Mouse (Mus musculus) kidney, embryonic 14.5 days (tissue): ENCODE results near the gene Rpa2. TPM values are rescaled to one million over a fixed set of nuclear protein-coding genes. Genes with fewer than 3 reads are reported as not detected.
"Not testable (repeated sequence)": the region's sequence is repeated elsewhere in the genome, so short reads cannot be mapped to it uniquely, and the experiment has no call there.

Experiments used
- ATAC-seq: fragments of 200-750 bp; cut with Nextera tagmentation; 2 replicates; pipeline ENCODE4 v1.8.0; 2017; ENCODE audit warnings: moderate number of reproducible peaks, mild to moderate bottlenecking, moderate TSS enrichment, moderate library complexity; ENCODE audit not compliant: low FRiP score, low TSS enrichment
- H3K27ac ChIP-seq: fragments of 300-500 bp; sonication (generic); 2 replicates; pipeline ENCODE4 v1.5.1; 2014; ENCODE audit warnings: low read depth, mild to moderate bottlenecking, low read length, moderate library complexity, mixed read lengths
- H3K27me3 ChIP-seq: fragments of 300-500 bp; sonication (generic); 2 replicates; pipeline ENCODE4 v1.6.1; 2014; ENCODE audit warnings: mild to moderate bottlenecking, low read length; ENCODE audit not compliant: control insufficient read depth, insufficient read depth
- H3K36me3 ChIP-seq: fragments of 300-500 bp; sonication (generic); 2 replicates; pipeline ENCODE4 v1.6.1; 2014; ENCODE audit warnings: low read length, mixed read lengths; ENCODE audit not compliant: control insufficient read depth, insufficient read depth
- H3K4me1 ChIP-seq: fragments of 300-500 bp; sonication (generic); 2 replicates; pipeline ENCODE4 v1.6.1; 2014; ENCODE audit warnings: low read length, mixed read lengths; ENCODE audit not compliant: control insufficient read depth, insufficient read depth
- H3K4me2 ChIP-seq: fragments of 300-500 bp; sonication (generic); replicated peaks from 2 replicates; pipeline ENCODE4 v1.6.1; 2014; ENCODE audit warnings: low read depth, mild to moderate bottlenecking, low read length
- H3K4me3 ChIP-seq: fragments of 300-500 bp; sonication (generic); 2 replicates; pipeline ENCODE4 v1.5.1; 2014; ENCODE audit warnings: mild to moderate bottlenecking, low read length
- H3K9ac ChIP-seq: fragments of 300-500 bp; sonication (generic); 2 replicates; pipeline ENCODE4 v1.6.1; 2014; ENCODE audit warnings: low read depth, mild to moderate bottlenecking, low read length, moderate library complexity
- H3K9me3 ChIP-seq: fragments of 300-500 bp; sonication (generic); 2 replicates; pipeline ENCODE4 v1.6.1; 2016; ENCODE audit warnings: low read length; ENCODE audit not compliant: control insufficient read depth
- WGBS: fragments of 180-500 bp; shearing (Covaris S2); extraction: QIAGEN DNeasy Blood & Tissue Kit; methylation state at CpG from one replicate; pipeline ENCODE4 v1.1.7; 2014; 5-methylcytosine and 5-hydroxymethylcytosine counted together
- polyA plus RNA-seq: library from polyadenylated mRNA; unstranded; fragments of >200 nt; fragmentation: Nextera tagmentation; extraction: Ambion mirVana; gene quantifications from 2 replicates; pipeline ENCODE4 v1.2.1, GENCODE M21; 2014

The Rpa2 gene
- polyA plus RNA-seq, 1 experiment from 2014 or later, result 124 TPM

- H3K4me1 ChIP-seq, ATAC-seq, H3K9me3 ChIP-seq, H3K27me3 ChIP-seq, H3K36me3 ChIP-seq, H3K4me3 ChIP-seq, H3K9ac ChIP-seq, H3K4me2 ChIP-seq, H3K27ac ChIP-seq: not testable (repeated sequence)
- WGBS, result 90% methylated on average over 9 of the region's 9 CpGs
Measured at GRCm38 (mm10) chr4:132737154-132737553, 31.0 kb upstream of the Rpa2 start.

GRCm38 (mm10) chr4:132741491-132741890, 26.6 kb upstream of the Rpa2 start:
- no peak overlapping the region for H3K4me3 ChIP-seq
- H3K4me1 ChIP-seq, result no peaks in the 10 kb centered on the region
- peaks cover 3% of the 10 kb centered on the region; the same call in 1 of the 2 replicates for H3K36me3 ChIP-seq
- no peaks in the 10 kb centered on the region for H3K27me3 ChIP-seq
- H3K4me2 ChIP-seq, result no peak overlapping the region
- ATAC-seq, result no peak
- H3K9me3 ChIP-seq, result no peaks in the 10 kb centered on the region
- H3K27ac ChIP-seq, result no peak overlapping the region
- 89% methylated on average over 7 of the region's 7 CpGs for WGBS
- no peak overlapping the region for H3K9ac ChIP-seq

DNA sequence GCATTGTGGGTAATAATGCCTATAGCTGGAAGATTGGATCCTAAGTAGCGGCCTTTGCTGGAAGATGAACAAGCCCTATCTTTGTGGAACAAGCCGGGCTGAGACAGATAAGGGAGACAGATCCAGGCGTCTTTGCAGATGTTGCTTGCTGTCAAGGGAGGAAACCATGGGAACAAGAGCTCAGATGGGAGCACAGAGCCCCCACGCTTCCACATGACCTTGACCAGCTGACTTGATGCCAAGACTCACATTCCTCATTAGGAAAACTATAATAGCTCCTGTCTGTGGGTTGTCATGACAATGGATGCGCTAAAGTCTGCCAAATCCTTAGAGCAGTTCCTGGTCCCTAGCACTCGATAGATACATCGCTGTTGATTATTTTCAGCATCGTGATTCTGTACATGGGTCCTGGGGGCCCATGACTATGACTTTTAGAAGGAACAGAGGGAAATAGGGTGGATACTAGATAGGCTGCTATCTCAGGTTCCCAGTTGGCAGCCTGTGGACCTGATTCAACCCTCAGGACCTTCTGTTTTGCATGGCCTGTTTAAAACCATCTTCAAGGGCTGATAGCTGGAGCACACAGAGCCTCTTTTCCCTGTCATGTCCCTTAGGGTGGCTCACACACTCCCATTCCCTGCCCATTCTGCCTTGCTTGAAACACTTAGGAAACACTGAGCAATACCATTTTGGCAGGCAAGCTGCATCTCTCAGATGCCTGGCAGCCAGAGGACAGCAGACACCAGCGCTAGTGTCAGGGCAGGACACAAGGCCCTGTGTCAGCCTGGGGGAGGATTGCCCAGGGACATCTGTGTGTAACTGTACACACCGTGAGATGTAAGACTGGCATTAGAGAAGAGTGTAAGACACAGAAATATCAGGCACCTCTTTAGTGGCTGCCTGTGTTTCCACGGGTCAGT, 23.9 kb upstream of the Rpa2 start:
- no peak overlapping the region for H3K27ac ChIP-seq
- no peak overlapping the region for H3K9ac ChIP-seq
- H3K4me2 ChIP-seq, result no peak overlapping the region
- 68% methylated on average over 11 of the region's 11 CpGs for WGBS
- no peaks in the 10 kb centered on the region for H3K4me1 ChIP-seq
- ATAC-seq, result no peak
- H3K36me3 ChIP-seq, result peaks cover 2% of the 10 kb centered on the region; the same call in 1 of the 2 replicates
- no peaks in the 10 kb centered on the region for H3K9me3 ChIP-seq
- H3K27me3 ChIP-seq, result no peaks in the 10 kb centered on the region
- no peak overlapping the region for H3K4me3 ChIP-seq

DNA sequence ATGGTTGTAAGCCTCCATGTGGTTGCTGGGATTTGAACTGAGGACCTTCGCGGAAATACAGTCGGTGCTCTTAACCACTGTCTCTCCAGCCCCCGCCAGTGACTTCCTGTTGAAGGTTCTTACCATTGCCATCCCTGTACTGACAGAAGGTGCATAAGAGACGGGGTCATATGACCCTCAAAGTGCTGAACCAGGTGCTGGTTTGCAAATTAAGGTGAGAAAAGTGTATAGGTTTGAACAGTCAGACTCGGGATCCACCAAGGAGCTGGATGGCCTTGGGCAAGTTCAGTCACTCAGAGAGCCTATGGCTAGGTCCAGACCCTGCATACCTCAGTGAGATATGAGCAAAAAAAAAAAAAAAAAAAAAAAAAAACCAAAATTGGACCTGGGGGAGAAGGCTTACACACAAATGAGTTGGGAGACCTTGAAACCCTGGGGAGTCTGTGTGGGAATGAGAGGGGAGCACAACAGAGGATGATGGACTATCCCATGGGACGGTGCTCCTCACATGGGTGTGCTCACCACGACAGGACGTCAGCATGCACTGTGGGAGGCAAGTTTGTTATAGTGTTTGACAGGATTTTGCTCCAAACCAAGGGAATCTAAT, 21.1 kb upstream of the Rpa2 start:
- Histone ChIP-seq H3K4me3 (no peak overlapping the region), H3K27me3 (no peaks in the 10 kb centered on the region), H3K9ac (0 out of 2 replicates have a peak overlapping the region, but pooled peaks have one; percentile 12), H3K4me2 (no peak overlapping the region), H3K4me1 (no peaks in the 10 kb centered on the region), H3K27ac (peak overlapping the region; percentile 19; the same call in 1 of the 2 replicates), H3K36me3 (no peaks in the 10 kb centered on the region), H3K9me3 (no peaks in the 10 kb centered on the region)
- no peak for ATAC-seq
- 85% methylated on average over 9 of the region's 9 CpGs for WGBS

- ATAC-seq, result no peak
- no peaks in the 10 kb centered on the region for H3K27me3 ChIP-seq
- H3K4me3 ChIP-seq, result no peak overlapping the region
- H3K4me2 ChIP-seq, result no peak overlapping the region
- no peaks in the 10 kb centered on the region for H3K36me3 ChIP-seq
- H3K4me1 ChIP-seq, result no peaks in the 10 kb centered on the region
- no peaks in the 10 kb centered on the region for H3K9me3 ChIP-seq
- WGBS, result 63% methylated on average over 9 of the region's 9 CpGs
- peak overlapping the region; percentile 12; the same call in 1 of the 2 replicates for H3K9ac ChIP-seq
- H3K27ac ChIP-seq, result peak overlapping the region; percentile 19; the same call in 1 of the 2 replicates
Measured at GRCm38 (mm10) chr4:132747664-132748259, 20.4 kb upstream of the Rpa2 start.

DNA sequence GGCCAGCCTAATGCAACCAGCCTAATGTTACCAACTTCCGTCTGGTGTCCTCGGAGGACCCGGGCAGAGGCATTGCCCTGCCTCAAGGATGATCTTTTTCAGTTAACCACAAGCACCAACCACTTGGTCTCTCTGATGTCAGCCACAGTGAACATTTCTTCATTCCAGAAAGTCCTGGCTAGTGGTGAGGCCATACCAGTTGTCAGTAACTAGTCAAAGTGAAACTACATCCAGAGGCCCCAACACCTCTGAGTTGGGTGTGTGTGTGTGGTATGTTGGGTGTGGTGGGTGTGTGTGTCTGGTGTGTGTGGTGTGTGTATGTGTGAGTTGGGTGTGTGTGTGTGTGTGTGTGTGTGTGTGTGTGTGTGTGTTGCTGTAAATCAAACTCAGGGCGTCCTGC, 19.4 kb upstream of the Rpa2 start:
- no peaks in the 10 kb centered on the region for H3K36me3 ChIP-seq
- no peak for ATAC-seq
- no peaks in the 10 kb centered on the region for H3K9me3 ChIP-seq
- no peak overlapping the region for H3K27ac ChIP-seq
- WGBS, result 91% methylated on average over 4 of the region's 4 CpGs
- no peaks in the 10 kb centered on the region for H3K4me1 ChIP-seq
- no peaks in the 10 kb centered on the region for H3K27me3 ChIP-seq
- no peak overlapping the region for H3K4me2 ChIP-seq
- H3K4me3 ChIP-seq, result no peak overlapping the region
- no peak overlapping the region for H3K9ac ChIP-seq

DNA sequence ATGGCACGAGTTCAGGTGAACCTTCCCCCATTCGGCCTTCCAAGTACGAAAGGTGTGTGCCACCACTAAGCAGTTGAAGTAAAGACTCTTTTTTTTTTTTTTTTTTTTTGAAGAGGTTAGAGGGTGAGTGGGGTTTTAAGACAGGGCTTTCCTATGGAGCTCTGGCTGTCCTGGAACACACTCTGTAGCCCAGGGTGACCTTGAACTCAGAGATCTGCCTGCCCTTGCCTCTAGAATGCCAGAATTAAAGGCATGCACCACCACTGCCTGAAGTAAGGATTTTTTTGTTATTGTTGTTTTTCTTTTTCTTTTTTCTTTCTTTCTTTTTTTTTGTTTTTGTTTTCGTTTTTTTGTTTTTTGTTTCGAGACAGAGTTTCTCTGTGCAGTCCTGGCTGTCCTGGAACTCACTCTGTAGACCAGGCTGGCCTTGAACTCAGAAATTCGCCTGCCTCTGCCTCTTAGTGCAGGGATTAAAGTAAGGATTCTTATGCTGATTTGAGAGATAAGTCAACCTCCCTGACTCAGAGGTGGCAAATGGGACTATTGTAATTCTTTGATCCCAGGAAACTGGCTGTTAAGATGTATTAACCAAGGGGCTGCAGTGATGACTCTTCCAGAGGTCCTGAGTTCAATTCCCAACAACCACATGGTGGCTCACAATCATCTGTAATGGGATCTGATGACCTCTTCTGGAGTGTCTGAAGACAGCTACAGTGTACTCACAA, 18.7 kb upstream of the Rpa2 start:
- Histone ChIP-seq H3K4me3 (no peak overlapping the region), H3K9ac (no peak overlapping the region), H3K27me3 (no peaks in the 10 kb centered on the region), H3K4me1 (no peaks in the 10 kb centered on the region), H3K9me3 (no peaks in the 10 kb centered on the region), H3K36me3 (no peaks in the 10 kb centered on the region), H3K4me2 (no peak overlapping the region), H3K27ac (no peak overlapping the region)
- no peak for ATAC-seq
- WGBS, result 82% methylated on average over 6 of the region's 6 CpGs

GRCm38 (mm10) chr4:132752992-132753391, 15.1 kb upstream of the Rpa2 start:
- no peaks in the 10 kb centered on the region for H3K36me3 ChIP-seq
- WGBS, result 74% methylated on average over 6 of the region's 6 CpGs

More at GRCm38 (mm10) chr4:132752992-132753391, 15.1 kb upstream of the Rpa2 start:
- no peak overlapping the region for H3K27ac ChIP-seq
- H3K9me3 ChIP-seq, result no peaks in the 10 kb centered on the region
- no peak overlapping the region; the same call in 1 of the 2 replicates for H3K9ac ChIP-seq
- H3K4me3 ChIP-seq, result no peak overlapping the region
- H3K4me1 ChIP-seq, result peaks cover 7% of the 10 kb centered on the region; the same call in 1 of the 2 replicates
- no peak for ATAC-seq
- H3K27me3 ChIP-seq, result no peaks in the 10 kb centered on the region
- H3K4me2 ChIP-seq, result no peak overlapping the region
